Mouse (Mus musculus): ENCODE data around the gene Dennd4b. TPM values are rescaled to one million over a fixed set of nuclear protein-coding genes. Genes with fewer than 3 reads are reported as not detected.
"Not testable (repeated sequence)": the region's sequence is repeated elsewhere in the genome, so short reads cannot be mapped to it uniquely, and the experiment has no call there.

The Dennd4b gene
- polyA plus RNA-seq, 1 experiment, result 13.6 TPM

DNA sequence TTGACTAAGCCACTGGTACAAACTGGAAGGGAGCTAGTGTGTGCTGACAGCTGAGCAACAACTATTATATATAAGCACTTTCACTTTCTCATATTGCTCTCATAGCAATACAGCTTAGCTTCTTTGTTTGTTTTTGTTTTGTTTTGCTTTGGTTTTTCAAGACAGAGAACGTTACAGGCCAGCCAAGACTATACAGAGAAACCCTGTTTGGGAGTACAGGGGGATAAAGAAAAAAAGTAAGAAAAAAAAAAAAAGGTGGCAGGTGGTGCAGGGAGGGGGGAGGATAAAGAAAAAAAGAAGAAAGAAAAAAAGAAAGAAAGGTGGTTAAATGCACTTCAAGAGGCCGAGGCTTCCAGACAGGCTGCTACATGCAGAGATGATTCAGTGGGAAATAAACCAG, 19.6 kb upstream of the Dennd4b start:
- H3K4me3 ChIP-seq (ENCODE audit: insufficient read depth, low read depth, low read length), result no peak overlapping the region
- no peak for DNase-seq
- peaks cover 11% of the 10 kb centered on the region; the same call in 1 of the 2 replicates for H3K4me1 ChIP-seq (ENCODE audit: control insufficient read depth, insufficient read depth, low read length)
- H3K27me3 ChIP-seq (replicated peaks; ENCODE audit: control insufficient read depth, insufficient read depth, low read length), result no peaks in the 10 kb centered on the region
- no peaks in the 10 kb centered on the region for H3K36me3 ChIP-seq (ENCODE audit: control insufficient read depth, insufficient read depth, low read length)
- WGBS, result 69% methylated on average over 2 of the region's 2 CpGs
- no peak overlapping the region for H3K27ac ChIP-seq (ENCODE audit: insufficient read depth, low read depth, low read length)
- no peak for TF ChIP-seq CTCF (conservative IDR thresholded peaks at IDR 0.05; ENCODE audit: insufficient read depth, insufficient read length, low read depth, low read length)
- no peak for TF ChIP-seq POLR2A (IDR thresholded peaks at IDR 0.05; ENCODE audit: low read depth, low read length)

GRCm38 (mm10) chr3:90247630-90247959, 17.4 kb upstream of the Dennd4b start:
- Histone ChIP-seq H3K36me3 (ENCODE audit: control insufficient read depth, insufficient read depth, low read length) (no peaks in the 10 kb centered on the region), H3K27ac (ENCODE audit: insufficient read depth, low read depth, low read length) (peak overlapping the region; percentile 77), H3K27me3 (replicated peaks; ENCODE audit: control insufficient read depth, insufficient read depth, low read length) (no peaks in the 10 kb centered on the region), H3K4me1 (ENCODE audit: control insufficient read depth, insufficient read depth, low read length) (no peaks in the 10 kb centered on the region; the same call in 1 of the 2 replicates), H3K4me3 (ENCODE audit: insufficient read depth, low read depth, low read length) (peak overlapping the region; percentile 38)
- DNase-seq, result no peak
- no peak for TF ChIP-seq CTCF (conservative IDR thresholded peaks at IDR 0.05; ENCODE audit: insufficient read depth, insufficient read length, low read depth, low read length)
- 0% methylated on average over 3 of the region's 3 CpGs for WGBS

DNA sequence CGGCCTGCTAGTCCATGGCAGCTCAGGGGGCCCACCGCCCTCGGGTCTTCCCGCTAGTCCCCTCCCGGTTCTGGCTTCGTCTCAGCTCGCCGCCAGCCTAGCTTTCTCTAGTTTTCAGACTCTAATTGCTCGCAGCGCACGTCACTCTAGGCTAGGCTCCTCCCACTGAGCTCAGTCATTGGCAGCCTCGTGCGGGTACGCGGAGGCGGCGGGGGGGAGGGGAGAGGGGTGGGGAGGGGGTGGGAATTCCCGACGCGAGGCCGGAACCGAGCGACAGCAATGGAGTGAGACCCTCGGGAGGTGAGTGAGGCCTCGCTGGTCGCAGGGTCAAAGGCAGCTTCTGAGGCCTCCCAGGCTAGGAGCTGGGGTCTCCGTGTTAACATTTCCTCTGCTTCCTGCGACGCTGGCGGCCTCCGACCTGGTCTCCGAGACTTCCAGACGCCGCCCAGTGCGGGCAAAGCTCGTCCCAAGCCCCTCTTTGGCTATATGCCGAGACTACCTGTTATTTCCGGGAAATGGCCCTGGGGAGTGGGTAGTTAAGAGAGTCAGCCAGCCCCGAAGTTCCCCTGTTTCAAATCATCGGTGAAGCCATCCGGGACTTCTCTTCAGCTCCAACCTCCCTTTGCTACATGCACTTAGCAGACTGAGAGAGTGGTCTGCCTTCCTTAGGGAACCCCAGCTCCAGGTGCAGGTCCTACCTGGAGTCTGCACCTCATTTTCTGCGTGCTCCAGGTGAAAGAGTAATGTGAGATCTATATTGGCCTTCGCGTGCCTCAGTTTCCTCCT, 16.8 kb upstream of the Dennd4b start, which contains the start of gene Slc39a1:
TSS of gene Slc39a1 (plus strand) at position 213 of the 786 bp plus-strand sequence.
- H3K4me3 ChIP-seq (ENCODE audit: insufficient read depth, low read depth, low read length), result peak within 1 kb of the TSS; percentile 86
- H3K27ac ChIP-seq (ENCODE audit: insufficient read depth, low read depth, low read length), result peak within 1 kb of the TSS; percentile 94
- peak; percentile 98 for DNase-seq
- under 1% methylated on average over 44 of the region's 44 CpGs for WGBS
- no peaks in the 10 kb centered on the region; the same call in 1 of the 2 replicates for H3K4me1 ChIP-seq (ENCODE audit: control insufficient read depth, insufficient read depth, low read length)
- H3K27me3 ChIP-seq (replicated peaks; ENCODE audit: control insufficient read depth, insufficient read depth, low read length), result no peaks in the 10 kb centered on the region
- TF ChIP-seq POLR2A (IDR thresholded peaks at IDR 0.05; ENCODE audit: low read depth, low read length) (no peak), CTCF (conservative IDR thresholded peaks at IDR 0.05; ENCODE audit: insufficient read depth, insufficient read length, low read depth, low read length) (no peak)
- H3K36me3 ChIP-seq (ENCODE audit: control insufficient read depth, insufficient read depth, low read length), result no peaks in the 10 kb centered on the region

GRCm38 (mm10) chr3:90248746-90249100, 16.3 kb upstream of the Dennd4b start:
- Histone ChIP-seq H3K27ac (ENCODE audit: insufficient read depth, low read depth, low read length) (peak overlapping the region; percentile 94), H3K4me1 (ENCODE audit: control insufficient read depth, insufficient read depth, low read length) (no peaks in the 10 kb centered on the region; the same call in 1 of the 2 replicates), H3K4me3 (ENCODE audit: insufficient read depth, low read depth, low read length) (peak overlapping the region; percentile 86), H3K36me3 (ENCODE audit: control insufficient read depth, insufficient read depth, low read length) (no peaks in the 10 kb centered on the region), H3K27me3 (replicated peaks; ENCODE audit: control insufficient read depth, insufficient read depth, low read length) (no peaks in the 10 kb centered on the region)
- peak; percentile 55 for DNase-seq
- WGBS, result 1% methylated on average over 10 of the region's 10 CpGs
- TF ChIP-seq POLR2A (IDR thresholded peaks at IDR 0.05; ENCODE audit: low read depth, low read length), result no peak
- no peak for TF ChIP-seq CTCF (conservative IDR thresholded peaks at IDR 0.05; ENCODE audit: insufficient read depth, insufficient read length, low read depth, low read length)

GRCm38 (mm10) chr3:90250791-90251190, 14.2 kb upstream of the Dennd4b start:
- Histone ChIP-seq H3K27me3 (replicated peaks; ENCODE audit: control insufficient read depth, insufficient read depth, low read length) (no peaks in the 10 kb centered on the region), H3K27ac (ENCODE audit: insufficient read depth, low read depth, low read length) (no peak overlapping the region), H3K4me1 (ENCODE audit: control insufficient read depth, insufficient read depth, low read length) (peaks cover 6% of the 10 kb centered on the region; the same call in 1 of the 2 replicates), H3K4me3 (ENCODE audit: insufficient read depth, low read depth, low read length) (no peak overlapping the region), H3K36me3 (ENCODE audit: control insufficient read depth, insufficient read depth, low read length) (no peaks in the 10 kb centered on the region)
- 64% methylated on average over 6 of the region's 6 CpGs for WGBS
- TF ChIP-seq CTCF (conservative IDR thresholded peaks at IDR 0.05; ENCODE audit: insufficient read depth, insufficient read length, low read depth, low read length) (no peak), POLR2A (IDR thresholded peaks at IDR 0.05; ENCODE audit: low read depth, low read length) (no peak)
- peak; percentile 27 for DNase-seq

GRCm38 (mm10) chr3:90251731-90252226, 13.2 kb upstream of the Dennd4b start:
- H3K27me3 ChIP-seq (replicated peaks; ENCODE audit: control insufficient read depth, insufficient read depth, low read length); H3K27ac ChIP-seq (ENCODE audit: insufficient read depth, low read depth, low read length); DNase-seq; H3K4me1 ChIP-seq (ENCODE audit: control insufficient read depth, insufficient read depth, low read length); H3K36me3 ChIP-seq (ENCODE audit: control insufficient read depth, insufficient read depth, low read length); H3K4me3 ChIP-seq (ENCODE audit: insufficient read depth, low read depth, low read length): not testable (repeated sequence)
- WGBS, result 93% methylated on average over 10 of the region's 12 CpGs

GRCm38 (mm10) chr3:90252659-90253058, 12.3 kb upstream of the Dennd4b start:
- H3K27ac ChIP-seq (ENCODE audit: insufficient read depth, low read depth, low read length); H3K4me3 ChIP-seq (ENCODE audit: insufficient read depth, low read depth, low read length); H3K27me3 ChIP-seq (replicated peaks; ENCODE audit: control insufficient read depth, insufficient read depth, low read length); DNase-seq; H3K4me1 ChIP-seq (ENCODE audit: control insufficient read depth, insufficient read depth, low read length); H3K36me3 ChIP-seq (ENCODE audit: control insufficient read depth, insufficient read depth, low read length): not testable (repeated sequence)
- 81% methylated on average over 2 of the region's 2 CpGs for WGBS

- H3K36me3 ChIP-seq (ENCODE audit: control insufficient read depth, insufficient read depth, low read length); H3K4me1 ChIP-seq (ENCODE audit: control insufficient read depth, insufficient read depth, low read length); H3K4me3 ChIP-seq (ENCODE audit: insufficient read depth, low read depth, low read length); H3K27me3 ChIP-seq (replicated peaks; ENCODE audit: control insufficient read depth, insufficient read depth, low read length); H3K27ac ChIP-seq (ENCODE audit: insufficient read depth, low read depth, low read length); DNase-seq: not testable (repeated sequence)
- WGBS, result 75% methylated on average over 1 of the region's 1 CpGs
Measured at GRCm38 (mm10) chr3:90253174-90253573, 11.8 kb upstream of the Dennd4b start.
